Mouse (Mus musculus): ENCODE data around the gene Parp4. TPM values are rescaled to one million over a fixed set of nuclear protein-coding genes. Genes with fewer than 3 reads are reported as not detected.

The Parp4 gene
- polyA plus RNA-seq, 1 experiment, result 13.8 TPM

DNA sequence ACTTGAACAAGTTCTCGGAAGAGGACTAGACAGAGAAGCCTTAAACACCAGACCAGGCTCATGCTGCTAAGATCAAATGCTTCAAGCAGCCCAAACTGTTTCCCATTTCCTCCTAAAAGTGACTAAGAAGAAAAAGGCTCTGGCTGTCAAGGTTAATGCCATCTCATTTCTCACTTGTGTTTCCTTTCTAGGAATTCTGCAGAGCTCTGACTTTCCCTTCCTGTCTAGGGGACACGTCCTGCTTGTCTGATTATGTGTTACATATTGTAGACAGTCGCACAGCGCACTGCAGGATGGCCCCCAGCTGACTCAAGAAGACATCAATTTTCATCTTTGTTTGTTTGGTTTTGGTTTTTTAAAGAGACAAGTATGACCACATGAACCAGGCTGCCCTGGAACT is 130.3 kb downstream of the Parp4 start:
- no peak overlapping the region for H3K4me3 ChIP-seq (ENCODE audit: low read depth, low read length)
- H3K4me1 ChIP-seq (ENCODE audit: control insufficient read depth, insufficient read depth, insufficient read length, low read length), result no peaks in the 10 kb centered on the region
- H3K27ac ChIP-seq (ENCODE audit: insufficient read depth, low read depth, low read length), result no peak overlapping the region
- H3K27me3 ChIP-seq (ENCODE audit: control insufficient read depth, insufficient read depth, low read length), result no peaks in the 10 kb centered on the region
- TF ChIP-seq CTCF (IDR thresholded peaks at IDR 0.05; ENCODE audit: extremely low read depth, insufficient read length, insufficient replicate concordance, low read depth, low read length) (no peak), POLR2A (IDR thresholded peaks at IDR 0.05; ENCODE audit: low read depth, low read length) (no peak)
- WGBS, result 85% methylated on average over 4 of the region's 4 CpGs
- peaks cover 4% of the 10 kb centered on the region for H3K36me3 ChIP-seq (ENCODE audit: control insufficient read depth, insufficient read depth, low read length)

Other genes starting within 250 kb of the Parp4 start
- 0.06 TPM in 1 of 2 replicates, not detected in the other for gene Atp12a, start 210.6 kb upstream of the Parp4 start, polyA plus RNA-seq (2012; rRNA removed)
- not detected in 2 replicates for gene Rnf17, start 173.0 kb upstream of the Parp4 start, polyA plus RNA-seq (2012; rRNA removed)
- gene Cenpj, start 194 bp upstream of the Parp4 start, polyA plus RNA-seq (2012; rRNA removed), result 0.46 and 2.7 TPM in 2 replicates
- 0.58 and 0.71 TPM in 2 replicates for gene Mphosph8, start 92.6 kb downstream of the Parp4 start, polyA plus RNA-seq (2012; rRNA removed)
- 1.3 and 2.4 TPM in 2 replicates for gene Pspc1, start 202.7 kb downstream of the Parp4 start, polyA plus RNA-seq (2012; rRNA removed)
- 1.1 and 2.7 TPM in 2 replicates for gene Zmym5, start 236.1 kb downstream of the Parp4 start, polyA plus RNA-seq (2012; rRNA removed)

All from small intestine, adult 2 months (tissue).